Mouse (Mus musculus): ENCODE measurements around the gene Gm20388.

DNA sequence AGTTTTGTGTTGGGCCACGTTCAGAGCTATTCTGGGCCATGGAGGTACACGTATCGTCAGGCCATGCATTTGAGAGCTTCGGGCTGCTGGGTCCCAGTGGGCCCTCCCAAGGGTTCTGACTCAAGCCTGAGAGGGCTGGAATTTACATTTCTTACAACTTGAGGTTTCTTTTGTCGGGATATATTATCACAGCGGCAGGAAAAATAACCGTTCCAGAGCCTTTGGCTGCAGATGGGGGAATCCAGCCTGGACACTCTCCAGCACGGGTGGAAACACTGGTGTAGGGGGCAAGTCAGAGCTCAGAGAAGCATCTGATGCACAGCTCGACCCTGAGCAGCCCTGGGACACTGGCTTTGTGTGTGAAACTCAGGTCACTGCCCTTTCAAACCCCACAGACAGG, 2192.6 kb downstream of the Gm20388 start:
- TF ChIP-seq CTCF (IDR thresholded peaks at IDR 0.05; ENCODE audit: borderline replicate concordance, extremely low read depth, insufficient read depth, insufficient read length) (no peak), POLR2A (IDR thresholded peaks at IDR 0.05; ENCODE audit: borderline replicate concordance, extremely low read depth, insufficient read depth, insufficient read length, poor library complexity, severe bottlenecking) (no peak)

Data from brain, embryonic 14.5 days (tissue).